Mouse (Mus musculus) megakaryocyte, embryonic 14.5 days (primary cell): ENCODE measurements around the gene Olfr308.

Source experiments
- FLI1 ChIP-seq: IDR thresholded peaks from 2 replicates; pipeline ENCODE4 v1.6.1; 2012; ENCODE audit warnings: low read length, inconsistent platforms, mixed read lengths
- GATA1 ChIP-seq: IDR thresholded peaks from 3 replicates; pipeline ENCODE4 v1.6.1; 2012; ENCODE audit warnings: mixed read lengths, low read length, inconsistent platforms, borderline replicate concordance

DNA sequence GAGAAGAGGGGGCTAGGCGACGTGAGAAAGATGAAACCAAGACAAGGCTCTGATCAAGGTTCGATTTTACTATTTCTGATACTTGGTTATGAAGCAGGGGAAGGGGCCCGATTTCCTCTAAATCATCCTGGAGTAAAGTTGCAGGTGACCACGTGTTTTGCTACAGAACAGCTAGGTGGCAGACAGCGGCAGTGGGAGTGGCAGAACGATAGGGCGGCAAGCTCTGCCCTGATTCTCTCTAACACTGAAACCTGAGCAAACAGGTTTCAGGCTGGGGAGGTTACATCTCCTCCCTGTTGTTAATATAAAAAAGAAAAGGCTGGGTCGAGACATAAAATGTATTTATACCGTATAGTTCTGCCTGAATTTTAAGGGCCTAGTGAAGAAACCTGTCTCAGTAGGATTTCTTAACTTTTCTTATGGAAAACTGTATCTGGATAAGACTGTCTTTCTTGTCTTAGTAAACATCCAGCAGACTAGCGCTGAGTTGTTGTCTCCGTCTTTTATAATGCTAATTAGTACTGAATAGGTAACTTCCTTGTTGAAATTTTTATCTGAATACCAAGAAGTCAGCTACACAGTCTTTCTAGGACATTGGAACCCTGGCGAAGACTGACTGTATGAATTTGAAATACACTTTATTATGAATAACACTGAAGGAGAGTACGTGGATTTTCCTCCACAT lies 17.6 kb upstream of the Olfr308 start:
- TF ChIP-seq FLI1 (no peak), GATA1 (no peak)
